Mouse (Mus musculus): ENCODE measurements around the gene Msmp. TPM values are rescaled to one million over a fixed set of nuclear protein-coding genes. Genes with fewer than 3 reads are reported as not detected.

Msmp gene
- not detected in 2 replicates for polyA plus RNA-seq (2012; rRNA removed)

GRCm38 (mm10) chr4:43584444-43585416 lies at the start of gene Msmp:
Gene Msmp (minus strand): TSS chr4:43584494.
- no peak for DNase-seq (ENCODE audit: extremely low spot score in 1 of 2, low spot score in 1 of 2)

GRCm38 (mm10) chr4:43633736-43634135 lies 49.4 kb upstream of the Msmp start:
- no peak for DNase-seq (ENCODE audit: extremely low spot score in 1 of 2, low spot score in 1 of 2)

- DNase-seq (ENCODE audit: extremely low spot score in 1 of 2, low spot score in 1 of 2) = no peak
Measured at GRCm38 (mm10) chr4:43633296-43633695, 49.0 kb upstream of the Msmp start.

- no peak for DNase-seq (ENCODE audit: extremely low spot score in 1 of 2, low spot score in 1 of 2)
Measured at GRCm38 (mm10) chr4:43631956-43632920, 47.9 kb upstream of the Msmp start.

- DNase-seq (ENCODE audit: extremely low spot score in 1 of 2, low spot score in 1 of 2) = peak in 1 of 2 experiments; percentile 25
Measured at GRCm38 (mm10) chr4:43631046-43631955, 47.0 kb upstream of the Msmp start, which contains the start of gene Npr2. Gene Npr2 (plus strand): TSS chr4:43631935.

- DNase-seq (ENCODE audit: extremely low spot score in 1 of 2, low spot score in 1 of 2) = no peak
Measured at GRCm38 (mm10) chr4:43630671-43631045, 46.4 kb upstream of the Msmp start.

- peak; percentile 81 to 95 for DNase-seq (ENCODE audit: extremely low spot score in 1 of 2, low spot score in 1 of 2)
Measured at GRCm38 (mm10) chr4:43630030-43630581, 45.8 kb upstream of the Msmp start.

GRCm38 (mm10) chr4:43629106-43629817 lies 45.0 kb upstream of the Msmp start:
- peak in 1 of 2 experiments; percentile 25 for DNase-seq (ENCODE audit: extremely low spot score in 1 of 2, low spot score in 1 of 2)

- DNase-seq (ENCODE audit: extremely low spot score in 1 of 2, low spot score in 1 of 2) = no peak
Measured at GRCm38 (mm10) chr4:43620146-43620778, 36.0 kb upstream of the Msmp start.

GRCm38 (mm10) chr4:43613060-43613730 lies 28.9 kb upstream of the Msmp start:
- no peak for DNase-seq (ENCODE audit: extremely low spot score in 1 of 2, low spot score in 1 of 2)

GRCm38 (mm10) chr4:43612534-43612933 lies 28.2 kb upstream of the Msmp start:
- DNase-seq (ENCODE audit: extremely low spot score in 1 of 2, low spot score in 1 of 2) = no peak

GRCm38 (mm10) chr4:43604751-43605685 lies 20.7 kb upstream of the Msmp start:
- DNase-seq (ENCODE audit: extremely low spot score in 1 of 2, low spot score in 1 of 2) = no peak

GRCm38 (mm10) chr4:43604099-43604498 lies 19.8 kb upstream of the Msmp start:
- DNase-seq (ENCODE audit: extremely low spot score in 1 of 2, low spot score in 1 of 2) = no peak

GRCm38 (mm10) chr4:43600195-43600934 lies 16.1 kb upstream of the Msmp start:
- no peak for DNase-seq (ENCODE audit: extremely low spot score in 1 of 2, low spot score in 1 of 2)

GRCm38 (mm10) chr4:43598650-43599380 lies 14.5 kb upstream of the Msmp start:
- no peak for DNase-seq (ENCODE audit: extremely low spot score in 1 of 2, low spot score in 1 of 2)
